Mouse (Mus musculus): ENCODE data around the gene Engase.

DNA sequence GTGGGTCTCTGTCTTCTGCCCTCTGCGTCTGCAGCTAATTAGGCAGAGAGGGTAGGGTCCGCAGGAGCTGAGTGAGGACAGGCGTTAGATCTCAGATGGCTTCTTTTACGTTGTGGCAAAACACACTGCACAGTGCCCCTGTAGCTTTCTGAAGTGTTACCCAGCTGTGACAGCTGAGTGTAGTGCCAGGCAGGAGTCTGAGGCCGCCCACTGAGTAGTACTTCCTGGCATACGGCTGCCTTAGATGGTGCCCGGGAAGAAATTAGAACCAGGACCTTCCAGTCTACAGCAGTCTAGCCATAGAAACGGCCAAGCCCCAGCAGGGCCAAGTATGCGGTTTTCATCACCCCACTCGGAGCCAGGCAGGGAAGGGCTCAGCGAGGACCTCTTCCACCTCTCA is 8.7 kb downstream of the Engase start:
- no peak for TF ChIP-seq CTCF (IDR thresholded peaks at IDR 0.05; ENCODE audit: control insufficient read depth, insufficient read depth, insufficient replicate concordance, low read depth, low read length)
- TF ChIP-seq POLR2A (IDR thresholded peaks at IDR 0.05; ENCODE audit: control insufficient read depth, low read depth, low read length) = no peak

Measured in testis, adult 2 months (tissue).